Mouse (Mus musculus): ENCODE measurements around the gene Gm5678. TPM values are rescaled to one million over a fixed set of nuclear protein-coding genes. Genes with fewer than 3 reads are reported as not detected.
"Not testable (repeated sequence)": the region's sequence is repeated elsewhere in the genome, so short reads cannot be mapped to it uniquely, and the experiment has no call there.

Gm5678 gene
- polyA plus RNA-seq, 1 experiment from 2014 or later, result not detected

- H3K27me3 ChIP-seq, result no peaks in the 10 kb centered on the region
- no peak overlapping the region for H3K4me2 ChIP-seq
- H3K4me1 ChIP-seq (replicated peaks), result peaks cover 19% of the 10 kb centered on the region
- H3K36me3 ChIP-seq, result peaks cover 38% of the 10 kb centered on the region
- H3K4me3 ChIP-seq, result no peak overlapping the region
- no peak for ATAC-seq (ENCODE audit: low read depth)
- no peak overlapping the region for H3K27ac ChIP-seq (replicated peaks)
- 95% methylated on average over 4 of the region's 4 CpGs for WGBS
- H3K9me3 ChIP-seq, result no peaks in the 10 kb centered on the region
- no peak overlapping the region for H3K9ac ChIP-seq
Measured at GRCm38 (mm10) chr16:93610961-93611360, 16.9 kb upstream of the Gm5678 start.

GRCm38 (mm10) chr16:93615118-93615870, 12.6 kb upstream of the Gm5678 start:
- 42% methylated on average over 5 of the region's 5 CpGs for WGBS
- Histone ChIP-seq H3K27me3 (no peaks in the 10 kb centered on the region), H3K4me1 (replicated peaks) (no peaks in the 10 kb centered on the region), H3K4me3 (no peak overlapping the region), H3K9me3 (no peaks in the 10 kb centered on the region), H3K36me3 (peaks cover 23% of the 10 kb centered on the region), H3K4me2 (no peak overlapping the region), H3K27ac (replicated peaks) (no peak overlapping the region), H3K9ac (no peak overlapping the region)
- ATAC-seq (ENCODE audit: low read depth), result no peak

- WGBS, result 94% methylated on average over 4 of the region's 4 CpGs
- H3K4me3 ChIP-seq; H3K27ac ChIP-seq (replicated peaks); H3K27me3 ChIP-seq; H3K9ac ChIP-seq; ATAC-seq (ENCODE audit: low read depth); H3K36me3 ChIP-seq; H3K4me2 ChIP-seq; H3K9me3 ChIP-seq; H3K4me1 ChIP-seq (replicated peaks): not testable (repeated sequence)
Measured at GRCm38 (mm10) chr16:93623759-93624158, 4.1 kb upstream of the Gm5678 start.

- Histone ChIP-seq H3K4me3 (no peak overlapping the region), H3K27ac (replicated peaks) (no peak overlapping the region), H3K9me3 (no peaks in the 10 kb centered on the region), H3K4me2 (no peak overlapping the region), H3K36me3 (no peaks in the 10 kb centered on the region), H3K27me3 (no peaks in the 10 kb centered on the region), H3K9ac (no peak overlapping the region), H3K4me1 (replicated peaks) (no peaks in the 10 kb centered on the region)
- ATAC-seq (ENCODE audit: low read depth), result no peak
- 81% methylated on average over 4 of the region's 4 CpGs for WGBS
Measured at GRCm38 (mm10) chr16:93624671-93625070, 3.2 kb upstream of the Gm5678 start.

GRCm38 (mm10) chr16:93626745-93627144, 1.2 kb upstream of the Gm5678 start:
- Histone ChIP-seq H3K4me2 (no peak overlapping the region), H3K27me3 (no peaks in the 10 kb centered on the region), H3K4me1 (replicated peaks) (no peaks in the 10 kb centered on the region), H3K9ac (no peak overlapping the region), H3K36me3 (no peaks in the 10 kb centered on the region), H3K27ac (replicated peaks) (no peak overlapping the region), H3K9me3 (no peaks in the 10 kb centered on the region), H3K4me3 (no peak overlapping the region)
- 14% methylated on average over 1 of the region's 1 CpGs for WGBS
- ATAC-seq (ENCODE audit: low read depth), result no peak

- Histone ChIP-seq H3K4me2 (no peak overlapping the region), H3K36me3 (no peaks in the 10 kb centered on the region), H3K9me3 (no peaks in the 10 kb centered on the region), H3K4me1 (replicated peaks) (no peaks in the 10 kb centered on the region), H3K4me3 (no peak overlapping the region), H3K9ac (no peak overlapping the region), H3K27me3 (no peaks in the 10 kb centered on the region), H3K27ac (replicated peaks) (no peak overlapping the region)
- WGBS, result 73% methylated on average over 4 of the region's 4 CpGs
- ATAC-seq (ENCODE audit: low read depth), result no peak
Measured at GRCm38 (mm10) chr16:93644006-93644405, 16.1 kb downstream of the Gm5678 start.

GRCm38 (mm10) chr16:93648441-93649183, 20.7 kb downstream of the Gm5678 start:
- ATAC-seq (ENCODE audit: low read depth), result no peak

GRCm38 (mm10) chr16:93667976-93668375, 40.1 kb downstream of the Gm5678 start:
- peaks cover 23% of the 10 kb centered on the region; the same call in 1 of the 2 replicates for H3K9me3 ChIP-seq
- ATAC-seq (ENCODE audit: low read depth), result no peak
- no peaks in the 10 kb centered on the region for H3K36me3 ChIP-seq

More at GRCm38 (mm10) chr16:93648441-93649183, 20.7 kb downstream of the Gm5678 start:
- H3K36me3 ChIP-seq, result no peaks in the 10 kb centered on the region
- WGBS, result 89% methylated on average over 5 of the region's 5 CpGs
- no peak overlapping the region for H3K9ac ChIP-seq
- no peak overlapping the region for H3K27ac ChIP-seq (replicated peaks)
- H3K27me3 ChIP-seq, result no peaks in the 10 kb centered on the region
- no peaks in the 10 kb centered on the region for H3K9me3 ChIP-seq
- H3K4me2 ChIP-seq, result no peak overlapping the region
- no peaks in the 10 kb centered on the region for H3K4me1 ChIP-seq (replicated peaks)
- H3K4me3 ChIP-seq, result no peak overlapping the region

GRCm38 (mm10) chr16:93669521-93669920, 41.6 kb downstream of the Gm5678 start:
- Histone ChIP-seq H3K4me3 (no peak overlapping the region), H3K4me1 (replicated peaks) (no peaks in the 10 kb centered on the region), H3K9me3 (peaks cover 23% of the 10 kb centered on the region; the same call in 1 of the 2 replicates), H3K9ac (no peak overlapping the region), H3K36me3 (no peaks in the 10 kb centered on the region), H3K27ac (replicated peaks) (no peak overlapping the region), H3K27me3 (no peaks in the 10 kb centered on the region), H3K4me2 (no peak overlapping the region)
- ATAC-seq (ENCODE audit: low read depth), result no peak

More at GRCm38 (mm10) chr16:93667976-93668375, 40.1 kb downstream of the Gm5678 start:
- H3K4me3 ChIP-seq, result no peak overlapping the region
- H3K4me2 ChIP-seq, result no peak overlapping the region
- no peak overlapping the region for H3K9ac ChIP-seq
- H3K4me1 ChIP-seq (replicated peaks), result no peaks in the 10 kb centered on the region
- no peaks in the 10 kb centered on the region for H3K27me3 ChIP-seq
- no peak overlapping the region for H3K27ac ChIP-seq (replicated peaks)

- H3K4me3 ChIP-seq; H3K36me3 ChIP-seq; ATAC-seq (ENCODE audit: low read depth); H3K9ac ChIP-seq; H3K27me3 ChIP-seq; H3K4me2 ChIP-seq; H3K4me1 ChIP-seq (replicated peaks); H3K27ac ChIP-seq (replicated peaks): not testable (repeated sequence)
- WGBS, result 37% methylated on average over 4 of the region's 4 CpGs
- peaks cover 23% of the 10 kb centered on the region; the same call in 1 of the 2 replicates for H3K9me3 ChIP-seq
Measured at GRCm38 (mm10) chr16:93670466-93670865, 42.6 kb downstream of the Gm5678 start.

GRCm38 (mm10) chr16:93671064-93671463, 43.2 kb downstream of the Gm5678 start:
- peaks cover 23% of the 10 kb centered on the region; the same call in 1 of the 2 replicates for H3K9me3 ChIP-seq
- no peak overlapping the region for H3K4me3 ChIP-seq
- H3K36me3 ChIP-seq, result no peaks in the 10 kb centered on the region
- 94% methylated on average over 5 of the region's 5 CpGs for WGBS
- no peak overlapping the region for H3K27ac ChIP-seq (replicated peaks)
- ATAC-seq (ENCODE audit: low read depth), result no peak
- H3K4me2 ChIP-seq, result no peak overlapping the region
- no peaks in the 10 kb centered on the region for H3K4me1 ChIP-seq (replicated peaks)
- H3K27me3 ChIP-seq, result no peaks in the 10 kb centered on the region
- H3K9ac ChIP-seq, result no peak overlapping the region

- no peak overlapping the region for H3K4me3 ChIP-seq
- peaks cover 12% of the 10 kb centered on the region for H3K27me3 ChIP-seq
- 87% methylated on average over 5 of the region's 5 CpGs for WGBS
Measured at GRCm38 (mm10) chr16:93676376-93676775, 48.5 kb downstream of the Gm5678 start.

More at GRCm38 (mm10) chr16:93676376-93676775, 48.5 kb downstream of the Gm5678 start:
- Histone ChIP-seq H3K9me3 (no peaks in the 10 kb centered on the region), H3K27ac (replicated peaks) (no peak overlapping the region), H3K4me1 (replicated peaks) (no peaks in the 10 kb centered on the region), H3K36me3 (no peaks in the 10 kb centered on the region), H3K9ac (no peak overlapping the region), H3K4me2 (no peak overlapping the region)
- ATAC-seq (ENCODE audit: low read depth), result no peak

Data from neural tube, embryonic 13.5 days (tissue).